Mouse (Mus musculus): ENCODE data around the gene Mpi. TPM values are rescaled to one million over a fixed set of nuclear protein-coding genes. Genes with fewer than 3 reads are reported as not detected.

The Mpi gene
- polyA plus RNA-seq, 1 experiment from 2014 or later = 60.0 TPM

DNA sequence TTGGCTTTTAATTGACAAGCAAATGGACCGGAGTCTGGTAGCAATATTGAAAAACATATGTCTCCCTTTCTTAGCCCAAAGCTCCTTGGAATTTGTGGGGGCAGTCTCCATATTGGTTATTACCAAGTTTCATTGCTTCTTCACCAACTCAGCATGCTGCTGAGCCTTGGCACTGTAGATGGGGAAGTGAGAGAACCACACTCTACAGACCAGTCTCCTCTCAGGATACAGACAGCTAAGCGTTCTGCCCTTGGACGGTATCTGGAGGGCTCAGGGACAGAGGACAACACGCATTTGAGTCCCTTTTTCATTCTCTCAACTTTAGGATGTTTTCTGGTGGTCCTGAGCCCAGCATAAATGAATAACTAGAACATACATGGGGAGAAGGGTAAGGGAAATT, 6.1 kb upstream of the Mpi start:
- Histone ChIP-seq H3K9me3 (replicated peaks) (no peaks in the 10 kb centered on the region), H3K4me1 (peaks cover 22% of the 10 kb centered on the region), H3K36me3 (no peaks in the 10 kb centered on the region), H3K4me3 (no peak overlapping the region), H3K27me3 (ENCODE audit: low read depth, poor library complexity, severe bottlenecking) (no peaks in the 10 kb centered on the region), H3K27ac (no peak overlapping the region)
- DNase-seq (ENCODE audit: low spot score) = no peak
- WGBS = 85% methylated on average over 4 of the region's 4 CpGs

GRCm38 (mm10) chr9:57557215-57557614, 4.7 kb upstream of the Mpi start:
- H3K27me3 ChIP-seq (ENCODE audit: low read depth, poor library complexity, severe bottlenecking) = no peaks in the 10 kb centered on the region
- no peak overlapping the region for H3K4me3 ChIP-seq
- 80% methylated on average over 3 of the region's 3 CpGs for WGBS
- peaks cover 23% of the 10 kb centered on the region for H3K4me1 ChIP-seq
- no peaks in the 10 kb centered on the region for H3K9me3 ChIP-seq (replicated peaks)
- H3K36me3 ChIP-seq = no peaks in the 10 kb centered on the region
- no peak overlapping the region for H3K27ac ChIP-seq
- DNase-seq (ENCODE audit: low spot score) = no peak

DNA sequence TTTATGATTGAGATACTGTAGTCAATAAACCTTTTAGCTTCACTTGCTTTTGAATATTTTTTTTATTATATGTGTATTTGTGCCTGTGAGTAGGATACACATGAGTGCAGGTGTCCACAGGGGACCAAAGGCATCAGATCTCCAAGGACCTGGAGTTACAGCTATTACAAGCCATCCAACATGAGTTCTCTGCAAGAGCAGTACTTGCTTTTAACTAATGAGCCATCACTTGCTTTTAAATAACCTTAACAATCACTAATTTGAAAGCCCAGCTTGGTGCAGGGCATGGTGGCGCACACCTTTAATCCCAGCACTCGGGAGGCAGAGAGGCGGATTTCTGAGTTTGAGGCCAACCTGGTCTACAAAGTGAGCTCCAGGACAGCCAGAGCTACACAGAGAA, 2.2 kb upstream of the Mpi start:
- peaks cover 12% of the 10 kb centered on the region for H3K4me1 ChIP-seq
- 53% methylated on average over 3 of the region's 3 CpGs for WGBS

GRCm38 (mm10) chr9:57553119-57553518, 556 bp upstream of the Mpi start:
- WGBS = 75% methylated on average over 11 of the region's 11 CpGs
- Histone ChIP-seq H3K27me3 (ENCODE audit: low read depth, poor library complexity, severe bottlenecking) (no peaks in the 10 kb centered on the region), H3K4me3 (no peak overlapping the region), H3K36me3 (peaks cover 26% of the 10 kb centered on the region), H3K9me3 (replicated peaks) (no peaks in the 10 kb centered on the region), H3K4me1 (peaks cover 12% of the 10 kb centered on the region), H3K27ac (0 out of 2 replicates have a peak overlapping the region, but pooled peaks have one; percentile 73)
- DNase-seq (ENCODE audit: low spot score) = no peak

More for the DNA sequence above, 2.2 kb upstream of the Mpi start:
- peaks cover 9% of the 10 kb centered on the region for H3K36me3 ChIP-seq
- no peaks in the 10 kb centered on the region for H3K9me3 ChIP-seq (replicated peaks)
- no peak overlapping the region for H3K27ac ChIP-seq
- H3K27me3 ChIP-seq (ENCODE audit: low read depth, poor library complexity, severe bottlenecking) = no peaks in the 10 kb centered on the region
- no peak overlapping the region for H3K4me3 ChIP-seq
- DNase-seq (ENCODE audit: low spot score) = no peak

DNA sequence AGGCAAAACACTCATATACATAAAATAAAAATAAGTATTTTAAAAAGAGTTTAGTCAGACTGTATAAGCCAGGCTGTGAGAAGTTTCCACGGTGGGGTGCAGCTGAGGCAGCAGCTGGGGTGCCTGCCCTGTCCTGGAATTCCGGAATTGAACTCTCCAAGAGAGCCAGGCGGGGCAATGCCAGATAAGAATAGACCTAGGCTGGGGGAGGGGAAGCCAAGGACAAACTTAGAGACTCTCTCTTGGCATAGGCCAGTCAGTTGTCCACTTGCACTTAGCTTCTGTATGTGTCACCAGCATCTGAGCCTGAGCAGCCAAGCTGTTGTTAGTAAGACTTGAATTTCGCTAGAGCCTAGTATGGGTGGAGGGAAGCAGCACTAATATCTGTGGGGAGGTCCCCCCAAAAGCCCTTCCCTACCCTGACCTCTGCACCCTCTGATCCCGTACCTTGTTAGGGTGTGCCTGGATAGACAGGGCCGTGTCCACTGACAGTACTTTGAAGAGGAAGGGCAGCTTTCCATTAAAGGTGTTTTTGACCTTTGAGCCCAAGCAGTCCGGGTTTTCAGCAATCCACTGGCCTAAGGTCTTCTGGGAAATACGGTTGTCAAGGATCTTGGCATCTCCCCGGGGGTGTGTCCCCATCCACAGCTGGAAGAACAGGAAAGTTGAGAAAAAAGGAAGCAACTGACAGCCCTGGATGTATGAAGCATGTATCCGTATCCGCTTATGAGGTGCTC, 2.3 kb downstream of the Mpi start:
- peaks cover 12% of the 10 kb centered on the region for H3K4me1 ChIP-seq
- no peaks in the 10 kb centered on the region for H3K9me3 ChIP-seq (replicated peaks)
- no peak for DNase-seq (ENCODE audit: low spot score)
- H3K27ac ChIP-seq = no peak overlapping the region
- 91% methylated on average over 11 of the region's 11 CpGs for WGBS
- no peak overlapping the region for H3K4me3 ChIP-seq
- H3K27me3 ChIP-seq (ENCODE audit: low read depth, poor library complexity, severe bottlenecking) = no peaks in the 10 kb centered on the region
- H3K36me3 ChIP-seq = peaks cover 54% of the 10 kb centered on the region

DNA sequence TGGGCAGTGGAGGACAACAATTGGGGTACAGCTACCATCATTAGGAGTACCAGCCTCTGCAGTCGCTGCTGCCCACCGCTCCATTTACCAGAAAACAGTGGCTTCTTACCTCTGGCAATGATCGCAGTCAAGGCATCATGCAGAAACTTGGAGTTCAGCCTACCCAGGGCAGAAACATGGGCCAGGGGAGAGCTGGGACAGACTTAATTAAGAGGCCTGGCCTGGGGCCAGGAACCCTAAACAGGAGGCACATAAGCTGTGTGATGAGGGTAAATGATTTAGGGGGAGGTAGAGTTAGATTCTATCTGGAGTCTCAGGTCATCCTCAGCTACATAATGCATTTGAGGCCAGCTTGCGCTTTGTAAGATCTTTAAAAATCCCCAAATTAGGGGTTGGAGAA, 3.4 kb downstream of the Mpi start:
- WGBS = 97% methylated on average over 4 of the region's 4 CpGs
- Histone ChIP-seq H3K36me3 (peaks cover 65% of the 10 kb centered on the region), H3K4me3 (no peak overlapping the region), H3K4me1 (peaks cover 12% of the 10 kb centered on the region), H3K9me3 (replicated peaks) (no peaks in the 10 kb centered on the region), H3K27me3 (ENCODE audit: low read depth, poor library complexity, severe bottlenecking) (no peaks in the 10 kb centered on the region), H3K27ac (no peak overlapping the region)
- no peak for DNase-seq (ENCODE audit: low spot score)

DNA sequence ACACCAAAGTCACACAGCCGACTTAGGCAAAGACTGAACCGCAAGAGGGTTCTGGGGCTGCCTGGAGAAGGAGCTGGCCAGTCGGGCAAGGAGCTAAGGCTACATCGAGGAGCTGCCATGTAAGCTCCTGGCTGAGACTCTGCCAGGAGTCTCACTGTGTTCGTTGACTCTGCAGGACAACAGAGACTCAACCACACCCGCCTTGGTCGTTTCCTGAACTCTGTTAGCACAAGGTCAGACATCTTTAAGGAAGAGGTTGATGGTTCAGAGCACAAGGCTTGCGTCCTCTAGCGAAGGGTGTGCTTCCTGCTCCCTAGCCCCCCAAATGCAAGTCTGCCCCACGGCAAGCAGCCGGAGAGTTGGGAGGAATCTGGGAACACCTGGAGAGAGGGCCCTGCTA, 4.7 kb downstream of the Mpi start:
- H3K27ac ChIP-seq = no peak overlapping the region
- H3K4me3 ChIP-seq = no peak overlapping the region
- peaks cover 78% of the 10 kb centered on the region for H3K36me3 ChIP-seq
- no peaks in the 10 kb centered on the region for H3K9me3 ChIP-seq (replicated peaks)
- peaks cover 9% of the 10 kb centered on the region for H3K4me1 ChIP-seq
- no peaks in the 10 kb centered on the region for H3K27me3 ChIP-seq (ENCODE audit: low read depth, poor library complexity, severe bottlenecking)
- 89% methylated on average over 11 of the region's 11 CpGs for WGBS
- no peak for DNase-seq (ENCODE audit: low spot score)

- H3K36me3 ChIP-seq = peaks cover 84% of the 10 kb centered on the region
- peaks cover 7% of the 10 kb centered on the region for H3K4me1 ChIP-seq
- no peak overlapping the region for H3K27ac ChIP-seq
- WGBS = 90% methylated on average over 5 of the region's 5 CpGs
- no peaks in the 10 kb centered on the region for H3K27me3 ChIP-seq (ENCODE audit: low read depth, poor library complexity, severe bottlenecking)
- no peak for DNase-seq (ENCODE audit: low spot score)
- H3K9me3 ChIP-seq (replicated peaks) = no peaks in the 10 kb centered on the region
- no peak overlapping the region for H3K4me3 ChIP-seq
Measured at GRCm38 (mm10) chr9:57547287-57547686, 5.3 kb downstream of the Mpi start.

- H3K27me3 ChIP-seq (ENCODE audit: low read depth, poor library complexity, severe bottlenecking) = no peaks in the 10 kb centered on the region
- no peak overlapping the region for H3K4me3 ChIP-seq
- no peaks in the 10 kb centered on the region for H3K9me3 ChIP-seq (replicated peaks)
- H3K36me3 ChIP-seq = peaks cover 98% of the 10 kb centered on the region
- H3K4me1 ChIP-seq = peaks cover 3% of the 10 kb centered on the region
- H3K27ac ChIP-seq = no peak overlapping the region
- 81% methylated on average over 3 of the region's 3 CpGs for WGBS
- DNase-seq (ENCODE audit: low spot score) = no peak
Measured at GRCm38 (mm10) chr9:57543951-57544350, 8.6 kb downstream of the Mpi start.

- no peak overlapping the region for H3K4me3 ChIP-seq
- H3K4me1 ChIP-seq = peaks cover 24% of the 10 kb centered on the region
- no peak overlapping the region for H3K27ac ChIP-seq
- no peak for DNase-seq (ENCODE audit: low spot score)
- H3K36me3 ChIP-seq = peaks cover 78% of the 10 kb centered on the region
- no peaks in the 10 kb centered on the region for H3K9me3 ChIP-seq (replicated peaks)
- H3K27me3 ChIP-seq (ENCODE audit: low read depth, poor library complexity, severe bottlenecking) = no peaks in the 10 kb centered on the region
- 46% methylated on average over 1 of the region's 1 CpGs for WGBS
Measured at GRCm38 (mm10) chr9:57541312-57541711, 11.3 kb downstream of the Mpi start.

DNA sequence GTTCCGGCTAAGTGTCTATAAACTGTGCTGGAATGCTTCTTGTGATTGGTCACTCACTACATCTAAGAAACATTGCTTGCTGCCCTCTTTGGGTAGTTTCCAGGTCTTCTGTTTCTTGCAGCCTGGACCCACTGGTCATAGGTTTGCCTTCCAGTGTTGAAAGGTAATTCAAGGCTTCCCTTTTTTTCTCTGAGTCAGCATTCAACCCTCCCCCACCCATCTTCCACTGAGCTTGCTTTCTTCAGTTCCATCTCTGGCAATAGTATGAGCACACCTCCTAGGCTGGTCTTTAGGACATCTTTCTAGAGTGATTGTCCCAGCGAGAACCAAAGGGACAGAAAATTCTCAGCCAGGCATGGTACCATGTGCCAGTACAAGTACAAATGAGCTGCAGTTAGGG, 13.0 kb downstream of the Mpi start:
- Histone ChIP-seq H3K4me1 (peaks cover 24% of the 10 kb centered on the region), H3K9me3 (replicated peaks) (no peaks in the 10 kb centered on the region), H3K36me3 (peaks cover 66% of the 10 kb centered on the region), H3K4me3 (no peak overlapping the region), H3K27ac (no peak overlapping the region), H3K27me3 (ENCODE audit: low read depth, poor library complexity, severe bottlenecking) (no peaks in the 10 kb centered on the region)
- 92% methylated on average over 2 of the region's 2 CpGs for WGBS
- DNase-seq (ENCODE audit: low spot score) = no peak

GRCm38 (mm10) chr9:57537728-57538181, 14.8 kb downstream of the Mpi start:
- WGBS = 0% methylated on average over 24 of the region's 24 CpGs
- no peaks in the 10 kb centered on the region for H3K27me3 ChIP-seq (ENCODE audit: low read depth, poor library complexity, severe bottlenecking)
- H3K27ac ChIP-seq = peak overlapping the region; percentile 93
- DNase-seq (ENCODE audit: low spot score) = no peak
- H3K36me3 ChIP-seq = peaks cover 66% of the 10 kb centered on the region
- peak overlapping the region; percentile 88 for H3K4me3 ChIP-seq
- H3K9me3 ChIP-seq (replicated peaks) = no peaks in the 10 kb centered on the region
- peaks cover 24% of the 10 kb centered on the region for H3K4me1 ChIP-seq

DNA sequence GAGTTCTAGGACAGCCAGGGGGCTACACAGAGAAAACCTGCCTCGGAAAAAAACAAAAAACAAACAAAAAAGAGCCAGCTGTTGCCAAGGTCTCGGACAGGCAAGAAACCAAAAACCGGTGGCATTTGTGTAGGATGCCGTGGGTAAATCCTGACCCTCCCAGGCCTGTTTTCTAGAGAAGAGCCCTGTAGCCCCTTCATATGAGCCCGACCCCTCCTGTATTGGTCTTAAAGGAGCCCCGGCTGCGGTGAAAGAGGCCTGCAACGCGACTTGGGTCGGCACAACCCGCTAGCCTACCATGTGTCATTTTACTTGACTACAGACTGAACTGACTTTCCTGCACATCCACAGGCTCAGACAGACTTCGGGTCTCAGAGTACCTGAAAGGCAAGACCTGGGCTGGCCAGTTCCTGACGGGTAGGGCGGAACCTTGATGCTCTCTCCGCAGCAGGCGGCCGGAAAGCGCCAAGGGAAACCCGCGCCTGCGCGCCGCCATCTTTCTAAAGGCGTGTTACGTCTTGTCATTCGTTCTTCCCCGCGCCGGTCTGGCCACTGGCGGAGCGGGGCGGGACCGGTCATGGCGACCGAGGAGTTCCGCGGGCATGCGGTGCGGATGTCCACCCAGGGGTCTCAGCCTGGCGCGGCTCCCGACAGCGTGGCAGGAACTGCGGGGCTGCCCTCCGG, 15.4 kb downstream of the Mpi start, which contains the start of gene Fam219b:
Gene Fam219b (plus strand): TSS at position 485 of the 684 bp plus-strand sequence.
- peak; percentile 91 for DNase-seq (ENCODE audit: low spot score)
- 3% methylated on average over 45 of the region's 45 CpGs for WGBS
- Histone ChIP-seq H3K27ac (peak within 1 kb of the TSS; percentile 93), H3K4me1 (peaks cover 24% of the 10 kb centered on the region), H3K4me3 (peak within 1 kb of the TSS; percentile 88), H3K36me3 (peaks cover 66% of the 10 kb centered on the region), H3K9me3 (replicated peaks) (no peaks in the 10 kb centered on the region), H3K27me3 (ENCODE audit: low read depth, poor library complexity, severe bottlenecking) (no peaks in the 10 kb centered on the region)
